Mouse (Mus musculus): ENCODE data around the gene Sult2b1. TPM values are rescaled to one million over a fixed set of nuclear protein-coding genes. Genes with fewer than 3 reads are reported as not detected.
A peak's percentile ranks its signal among the peaks of the same experiment; 100 is the strongest.

Sult2b1 gene
- total RNA-seq, 1 experiment, result 1.6 TPM

DNA sequence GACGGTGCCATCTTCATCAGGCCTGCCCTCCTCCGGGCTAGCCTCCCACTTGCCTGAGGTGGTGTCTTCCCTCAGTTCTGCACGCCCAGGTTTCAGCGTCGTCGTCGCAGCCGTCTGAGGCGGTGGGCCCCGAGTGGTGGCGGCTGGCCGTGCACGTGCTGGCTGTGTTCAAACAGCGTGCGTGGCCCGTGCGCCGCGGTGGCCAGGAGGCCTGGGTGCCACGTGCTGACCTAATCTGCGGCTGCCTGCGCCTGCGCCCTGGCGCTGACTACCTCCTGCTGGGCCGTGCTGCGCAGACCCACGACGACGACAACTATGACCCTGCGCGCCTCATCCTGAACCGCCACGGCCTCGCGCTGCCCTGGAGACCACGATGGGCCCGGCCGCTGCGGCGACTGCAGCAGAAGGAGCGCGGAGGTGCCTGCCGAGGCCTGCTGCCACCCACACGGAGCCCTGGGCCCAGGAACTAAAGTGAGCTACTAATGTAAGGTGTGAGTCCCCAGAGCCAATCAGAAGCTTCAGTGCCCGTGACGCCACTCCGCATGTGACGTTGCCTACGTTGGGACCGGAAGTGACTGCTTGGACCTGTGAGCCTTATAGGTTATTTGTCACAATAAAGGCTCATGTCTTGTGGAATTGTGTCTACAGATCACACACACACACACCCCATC is 90.4 kb downstream of the Sult2b1 start, which contains the start of gene Sec1:
TSS of gene Sec1 (minus strand) at position 482 of the 671 bp plus-strand sequence.
- H3K9ac ChIP-seq (ENCODE audit: insufficient read depth, low read depth, low read length, poor library complexity, severe bottlenecking), result peak within 1 kb of the TSS; percentile 16; the same call in 1 of the 2 replicates
- no peak within 1 kb of the TSS for H3K27ac ChIP-seq (ENCODE audit: insufficient read depth, low read depth, low read length, poor library complexity, severe bottlenecking)
- DNase-seq (ENCODE audit: low read depth, low spot score), result no peak

DNA sequence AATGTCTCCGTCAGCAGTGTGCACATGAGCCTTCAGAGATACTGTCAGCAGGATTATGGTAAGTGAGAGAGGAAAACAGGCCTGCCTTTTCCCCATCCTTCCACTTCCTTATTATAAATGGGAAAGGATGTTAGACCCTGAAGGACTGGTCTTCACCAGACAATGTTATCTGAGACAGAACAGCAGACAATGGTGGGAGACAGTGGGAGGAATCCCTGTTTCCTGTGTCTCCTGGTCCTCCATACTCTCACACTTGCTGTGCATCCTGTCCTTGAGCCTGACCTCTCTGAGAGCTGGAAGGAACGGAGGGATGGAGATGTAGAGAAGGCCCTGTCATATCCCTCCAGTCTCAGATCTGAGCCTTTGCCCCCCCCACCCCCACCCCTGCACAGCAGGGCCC is 92.1 kb downstream of the Sult2b1 start:
- H3K4me1 ChIP-seq (ENCODE audit: control insufficient read depth in 2 of 2, insufficient read depth in 2 of 2, low read length in 2 of 2, poor library complexity in 1 of 2), result peaks cover 0 to 21% of the 10 kb centered on the region in 2 experiments; a peak in 1 of 4 replicates
- no peak for DNase-seq (ENCODE audit: low read depth, low spot score)
- no peaks in the 10 kb centered on the region for H3K36me3 ChIP-seq (ENCODE audit: control insufficient read depth, insufficient read depth, low read length, poor library complexity, severe bottlenecking)
- no peak overlapping the region for H3K4me3 ChIP-seq (ENCODE audit: insufficient read depth in 1 of 2, low read depth in 1 of 2, low read length in 2 of 2, poor library complexity in 1 of 2, severe bottlenecking in 1 of 2)
- no peak overlapping the region for H3K27ac ChIP-seq (ENCODE audit: insufficient read depth, low read depth, low read length, poor library complexity, severe bottlenecking)
- in situ Hi-C loops (cut with MboI; ENCODE audit: low sequenced_read_pairs in 2 of 2, unreplicated experiment in 2 of 2), result no loop called here
- TF ChIP-seq MAFK (IDR thresholded peaks at IDR 0.05; ENCODE audit: insufficient read depth, low read depth, low read length), result no peak
- no peak for TF ChIP-seq HCFC1 (IDR thresholded peaks at IDR 0.05; ENCODE audit: borderline replicate concordance, insufficient read depth, low read length)
- TF ChIP-seq ZNF384 (IDR thresholded peaks at IDR 0.05; ENCODE audit: low read depth, low read length), result no peak
- TF ChIP-seq ZC3H11A (IDR thresholded peaks at IDR 0.05; ENCODE audit: borderline replicate concordance, low read depth, low read length), result no peak
- no peak for TF ChIP-seq CHD2 (IDR thresholded peaks at IDR 0.05; ENCODE audit: low read depth, low read length)
- H3K9ac ChIP-seq (ENCODE audit: insufficient read depth, low read depth, low read length, poor library complexity, severe bottlenecking), result no peak overlapping the region
- no peaks in the 10 kb centered on the region for H3K9me3 ChIP-seq (ENCODE audit: control insufficient read depth, insufficient read depth, low read depth, low read length)

More for the DNA sequence above, 90.4 kb downstream of the Sult2b1 start, which contains the start of gene Sec1:
- Histone ChIP-seq H3K4me3 (ENCODE audit: insufficient read depth in 1 of 2, low read depth in 1 of 2, low read length in 2 of 2, poor library complexity in 1 of 2, severe bottlenecking in 1 of 2) (peak within 1 kb of the TSS in 1 of 2 experiments; percentile 42; a peak in 1 of 4 replicates), H3K36me3 (ENCODE audit: control insufficient read depth, insufficient read depth, low read length, poor library complexity, severe bottlenecking) (no peaks in the 10 kb centered on the region), H3K9me3 (ENCODE audit: control insufficient read depth, insufficient read depth, low read depth, low read length) (no peaks in the 10 kb centered on the region), H3K4me1 (ENCODE audit: control insufficient read depth in 2 of 2, insufficient read depth in 2 of 2, low read length in 2 of 2, poor library complexity in 1 of 2) (peaks cover 0 to 21% of the 10 kb centered on the region in 2 experiments; a peak in 1 of 4 replicates)
- in situ Hi-C loops (cut with MboI; ENCODE audit: low sequenced_read_pairs in 2 of 2, unreplicated experiment in 2 of 2), result no loop called here
- no peak for TF ChIP-seq HCFC1 (IDR thresholded peaks at IDR 0.05; ENCODE audit: borderline replicate concordance, insufficient read depth, low read length)
- TF ChIP-seq CHD2 (IDR thresholded peaks at IDR 0.05; ENCODE audit: low read depth, low read length), result no peak
- TF ChIP-seq ZC3H11A (IDR thresholded peaks at IDR 0.05; ENCODE audit: borderline replicate concordance, low read depth, low read length), result no peak
- TF ChIP-seq ZNF384 (IDR thresholded peaks at IDR 0.05; ENCODE audit: low read depth, low read length), result no peak
- TF ChIP-seq MAFK (IDR thresholded peaks at IDR 0.05; ENCODE audit: insufficient read depth, low read depth, low read length), result no peak

DNA sequence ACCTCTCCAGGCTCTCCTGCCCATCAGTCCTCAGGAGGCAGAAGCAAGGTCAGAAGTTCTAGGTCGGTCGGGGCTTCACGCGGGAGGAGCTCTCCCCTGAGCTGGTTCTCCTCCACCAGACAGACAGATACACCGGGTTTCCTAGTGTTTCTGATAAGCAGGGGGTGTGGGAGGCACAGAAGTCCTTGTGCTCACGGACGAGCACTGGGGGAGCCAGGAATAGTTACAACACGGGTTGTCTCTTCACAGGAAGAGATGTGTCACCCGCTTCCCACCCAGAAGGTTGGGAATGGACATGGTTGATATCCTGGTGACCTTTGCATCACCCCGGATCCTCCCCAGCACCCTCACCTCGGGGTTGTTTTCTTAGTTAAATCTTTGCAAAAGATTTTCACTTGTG is 94.7 kb downstream of the Sult2b1 start:
- no peak overlapping the region for H3K27ac ChIP-seq (ENCODE audit: insufficient read depth, low read depth, low read length, poor library complexity, severe bottlenecking)
- DNase-seq (ENCODE audit: low read depth, low spot score), result no peak
- H3K36me3 ChIP-seq (ENCODE audit: control insufficient read depth, insufficient read depth, low read length, poor library complexity, severe bottlenecking), result no peaks in the 10 kb centered on the region
- TF ChIP-seq CHD2 (IDR thresholded peaks at IDR 0.05; ENCODE audit: low read depth, low read length) (no peak), HCFC1 (IDR thresholded peaks at IDR 0.05; ENCODE audit: borderline replicate concordance, insufficient read depth, low read length) (no peak), MAFK (IDR thresholded peaks at IDR 0.05; ENCODE audit: insufficient read depth, low read depth, low read length) (no peak), ZNF384 (IDR thresholded peaks at IDR 0.05; ENCODE audit: low read depth, low read length) (no peak), ZC3H11A (IDR thresholded peaks at IDR 0.05; ENCODE audit: borderline replicate concordance, low read depth, low read length) (no peak)
- peaks cover 0 to 23% of the 10 kb centered on the region in 2 experiments; a peak in 1 of 4 replicates for H3K4me1 ChIP-seq (ENCODE audit: control insufficient read depth in 2 of 2, insufficient read depth in 2 of 2, low read length in 2 of 2, poor library complexity in 1 of 2)
- H3K4me3 ChIP-seq (ENCODE audit: insufficient read depth in 1 of 2, low read depth in 1 of 2, low read length in 2 of 2, poor library complexity in 1 of 2, severe bottlenecking in 1 of 2), result no peak overlapping the region
- in situ Hi-C loops (cut with MboI; ENCODE audit: low sequenced_read_pairs in 2 of 2, unreplicated experiment in 2 of 2), result no loop called here
- H3K9ac ChIP-seq (ENCODE audit: insufficient read depth, low read depth, low read length, poor library complexity, severe bottlenecking), result no peak overlapping the region
- H3K9me3 ChIP-seq (ENCODE audit: control insufficient read depth, insufficient read depth, low read depth, low read length), result no peaks in the 10 kb centered on the region

DNA sequence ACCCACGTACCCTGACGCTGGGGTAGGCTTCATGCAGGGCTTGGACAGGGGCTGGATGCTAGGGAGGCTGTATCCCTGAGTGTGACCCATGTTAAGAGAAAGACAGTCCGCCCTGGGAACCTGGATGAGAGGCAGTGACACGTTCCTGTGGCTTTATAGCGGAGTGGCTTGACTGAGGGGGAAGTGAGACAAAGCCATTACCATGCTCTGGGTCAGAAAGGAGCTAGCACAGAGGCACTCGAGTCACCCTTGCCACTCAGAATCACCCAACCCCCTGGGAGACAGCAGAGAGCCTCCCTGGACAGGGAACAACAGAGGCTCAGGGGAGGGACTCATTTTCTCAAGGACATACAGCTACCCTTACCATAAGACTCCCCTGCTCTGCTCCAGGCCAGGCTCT is 95.4 kb downstream of the Sult2b1 start:
- H3K9me3 ChIP-seq (ENCODE audit: control insufficient read depth, insufficient read depth, low read depth, low read length), result no peaks in the 10 kb centered on the region
- no peaks in the 10 kb centered on the region for H3K36me3 ChIP-seq (ENCODE audit: control insufficient read depth, insufficient read depth, low read length, poor library complexity, severe bottlenecking)
- no peak for DNase-seq (ENCODE audit: low read depth, low spot score)
- TF ChIP-seq ZNF384 (IDR thresholded peaks at IDR 0.05; ENCODE audit: low read depth, low read length) (no peak), HCFC1 (IDR thresholded peaks at IDR 0.05; ENCODE audit: borderline replicate concordance, insufficient read depth, low read length) (no peak)
- H3K27ac ChIP-seq (ENCODE audit: insufficient read depth, low read depth, low read length, poor library complexity, severe bottlenecking), result no peak overlapping the region
- no peak overlapping the region for H3K9ac ChIP-seq (ENCODE audit: insufficient read depth, low read depth, low read length, poor library complexity, severe bottlenecking)
- peaks cover 0 to 23% of the 10 kb centered on the region in 2 experiments; a peak in 1 of 4 replicates for H3K4me1 ChIP-seq (ENCODE audit: control insufficient read depth in 2 of 2, insufficient read depth in 2 of 2, low read length in 2 of 2, poor library complexity in 1 of 2)
- in situ Hi-C loops (cut with MboI; ENCODE audit: low sequenced_read_pairs in 2 of 2, unreplicated experiment in 2 of 2), result no loop called here
- H3K4me3 ChIP-seq (ENCODE audit: insufficient read depth in 1 of 2, low read depth in 1 of 2, low read length in 2 of 2, poor library complexity in 1 of 2, severe bottlenecking in 1 of 2), result no peak overlapping the region

Data from ES-E14 (cell line).